Mouse (Mus musculus) stomach, embryonic 16.5 days (tissue): ENCODE data around the gene Rgs16. TPM values are rescaled to one million over a fixed set of nuclear protein-coding genes. Genes with fewer than 3 reads are reported as not detected.

Source experiments
- ATAC-seq: fragments of 200-750 bp; cut with Nextera tagmentation; 2 replicates; pipeline ENCODE4 v1.8.0; 2017; ENCODE audit warnings: moderate number of reproducible peaks, moderate TSS enrichment; ENCODE audit not compliant: insufficient read depth, low FRiP score
- H3K27ac ChIP-seq: fragments of 300-500 bp; sonication (generic); 2 replicates; pipeline ENCODE4 v1.5.1; 2014; ENCODE audit warnings: low read length
- H3K27me3 ChIP-seq: fragments of 300-500 bp; sonication (generic); 2 replicates; pipeline ENCODE4 v1.6.1; 2014; ENCODE audit warnings: low read length, control low read depth, mixed read lengths; ENCODE audit not compliant: control insufficient read depth, insufficient read depth
- H3K36me3 ChIP-seq: fragments of 300-500 bp; sonication (generic); 2 replicates; pipeline ENCODE4 v1.6.1; 2014; ENCODE audit warnings: low read length; ENCODE audit not compliant: control insufficient read depth, insufficient read depth
- H3K4me1 ChIP-seq: fragments of 300-500 bp; sonication (generic); 2 replicates; pipeline ENCODE4 v1.6.1; 2014; ENCODE audit warnings: low read length, control low read depth, mixed read lengths; ENCODE audit not compliant: control insufficient read depth, insufficient read depth
- H3K4me2 ChIP-seq: fragments of 300-500 bp; sonication (generic); 2 replicates; pipeline ENCODE4 v1.6.1; 2014; ENCODE audit warnings: low read depth, low read length, mixed read lengths
- H3K4me3 ChIP-seq: fragments of 300-500 bp; sonication (generic); replicated peaks from 2 replicates; pipeline ENCODE4 v1.5.1; 2014; ENCODE audit warnings: mild to moderate bottlenecking, low read length
- H3K9ac ChIP-seq: fragments of 300-500 bp; sonication (generic); 2 replicates; pipeline ENCODE4 v1.6.1; 2014; ENCODE audit warnings: low read length
- H3K9me3 ChIP-seq: fragments of 300-500 bp; sonication (generic); replicated peaks from 2 replicates; pipeline ENCODE4 v1.6.1; 2016; ENCODE audit warnings: low read length, control low read depth; ENCODE audit not compliant: control insufficient read depth
- WGBS: fragments of 180-500 bp; shearing (Covaris S2); extraction: QIAGEN DNeasy Blood & Tissue Kit; methylation state at CpG from one replicate; pipeline ENCODE4 v1.1.7; 2014; 5-methylcytosine and 5-hydroxymethylcytosine counted together
- polyA plus RNA-seq: library from polyadenylated mRNA; unstranded; fragments of >200 nt; fragmentation: Nextera tagmentation; extraction: Ambion mirVana; gene quantifications from 2 replicates; pipeline ENCODE4 v1.2.1, GENCODE M21; 2015

Gene Rgs16
- polyA plus RNA-seq, 1 experiment from 2014 or later: 5.0 TPM

- ATAC-seq: no peak
- H3K36me3 ChIP-seq: no peaks in the 10 kb centered on the region
- H3K9ac ChIP-seq: no peak overlapping the region
- no peaks in the 10 kb centered on the region for H3K27me3 ChIP-seq
- no peaks in the 10 kb centered on the region for H3K9me3 ChIP-seq
- no peak overlapping the region for H3K4me3 ChIP-seq
- no peaks in the 10 kb centered on the region for H3K4me1 ChIP-seq
- no peak overlapping the region for H3K27ac ChIP-seq
- 81% methylated on average over 7 of the region's 7 CpGs for WGBS
- H3K4me2 ChIP-seq: no peak overlapping the region
These were observed 36.1 kb downstream of the Rgs16 start for GRCm38 (mm10) chr1:153776257-153776656.

GRCm38 (mm10) chr1:153778205-153778604 lies 38.1 kb downstream of the Rgs16 start:
- H3K27me3 ChIP-seq: no peaks in the 10 kb centered on the region
- 88% methylated on average over 10 of the region's 10 CpGs for WGBS
- H3K4me2 ChIP-seq: no peak overlapping the region
- no peak overlapping the region for H3K4me3 ChIP-seq
- no peak for ATAC-seq
- H3K9me3 ChIP-seq: no peaks in the 10 kb centered on the region
- no peak overlapping the region for H3K27ac ChIP-seq
- no peaks in the 10 kb centered on the region for H3K4me1 ChIP-seq
- no peak overlapping the region for H3K9ac ChIP-seq
- no peaks in the 10 kb centered on the region for H3K36me3 ChIP-seq

- no peaks in the 10 kb centered on the region for H3K36me3 ChIP-seq
- WGBS: 64% methylated on average over 1 of the region's 1 CpGs
These were observed 43.2 kb downstream of the Rgs16 start for GRCm38 (mm10) chr1:153783339-153783738.

DNA sequence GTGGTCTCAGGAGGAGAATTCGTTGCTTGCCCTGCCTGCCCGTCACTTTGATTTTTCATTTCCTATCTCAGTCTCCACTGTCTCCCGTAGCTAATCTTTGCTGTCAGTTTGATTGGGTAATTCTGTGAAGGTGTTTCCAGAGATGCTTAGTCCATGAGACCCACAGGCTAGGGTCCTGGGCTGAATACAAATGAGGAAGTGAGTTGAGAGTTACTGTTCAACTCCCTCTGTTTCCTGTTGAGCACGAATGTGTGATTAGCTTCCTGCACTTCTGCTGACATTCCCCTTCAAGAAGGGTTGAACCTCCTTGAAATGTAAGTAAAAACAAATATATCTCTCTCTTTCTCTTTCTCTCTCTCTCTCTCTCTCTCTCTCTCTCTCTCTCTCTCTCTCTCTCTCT lies 45.5 kb downstream of the Rgs16 start:
- Histone ChIP-seq H3K27ac (no peak overlapping the region), H3K36me3 (no peaks in the 10 kb centered on the region), H3K27me3 (no peaks in the 10 kb centered on the region), H3K9ac (no peak overlapping the region), H3K9me3 (no peaks in the 10 kb centered on the region), H3K4me3 (no peak overlapping the region), H3K4me1 (no peaks in the 10 kb centered on the region), H3K4me2 (no peak overlapping the region)
- 66% methylated on average over 4 of the region's 4 CpGs for WGBS
- no peak for ATAC-seq

More at GRCm38 (mm10) chr1:153783339-153783738, 43.2 kb downstream of the Rgs16 start:
- Histone ChIP-seq H3K9ac (no peak overlapping the region), H3K27me3 (no peaks in the 10 kb centered on the region), H3K27ac (no peak overlapping the region), H3K4me3 (no peak overlapping the region), H3K4me1 (no peaks in the 10 kb centered on the region), H3K4me2 (no peak overlapping the region), H3K9me3 (no peaks in the 10 kb centered on the region)
- ATAC-seq: no peak

DNA sequence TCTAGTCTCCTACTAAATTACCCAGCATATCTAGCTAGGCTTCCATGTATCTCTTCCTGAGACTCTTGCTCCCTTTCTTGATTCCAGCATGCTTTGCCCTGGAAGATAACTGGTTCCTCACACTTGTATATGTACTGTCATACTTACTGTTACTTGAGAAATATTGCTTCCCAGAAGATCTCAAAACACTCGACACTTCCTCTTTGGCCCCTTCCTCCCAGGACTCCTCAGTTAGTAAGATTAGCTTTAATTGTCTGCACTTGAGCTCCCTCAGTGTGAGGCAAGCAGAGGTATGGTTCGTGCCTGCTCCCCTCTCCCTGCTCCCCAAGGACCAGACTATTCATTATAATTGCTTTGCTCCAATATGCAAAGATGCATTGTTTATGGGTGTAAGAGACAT lies 50.6 kb downstream of the Rgs16 start:
- Histone ChIP-seq H3K36me3 (no peaks in the 10 kb centered on the region), H3K27ac (no peak overlapping the region), H3K27me3 (no peaks in the 10 kb centered on the region), H3K4me1 (no peaks in the 10 kb centered on the region), H3K4me3 (no peak overlapping the region), H3K9me3 (no peaks in the 10 kb centered on the region), H3K9ac (no peak overlapping the region), H3K4me2 (no peak overlapping the region)
- ATAC-seq: no peak
- WGBS: 63% methylated on average over 2 of the region's 2 CpGs

- Histone ChIP-seq H3K4me3 (no peak overlapping the region), H3K27ac (no peak overlapping the region), H3K9ac (no peak overlapping the region), H3K27me3 (no peaks in the 10 kb centered on the region), H3K36me3 (no peaks in the 10 kb centered on the region), H3K9me3 (no peaks in the 10 kb centered on the region), H3K4me1 (no peaks in the 10 kb centered on the region), H3K4me2 (no peak overlapping the region)
- 73% methylated on average over 3 of the region's 3 CpGs for WGBS
- no peak for ATAC-seq
These were observed 54.1 kb downstream of the Rgs16 start for GRCm38 (mm10) chr1:153794241-153794640.

Other genes with a start within 250 kb of the Rgs16 start
- gene Npl, start 190.3 kb upstream of the Rgs16 start, polyA plus RNA-seq: 22.6 and 27.9 TPM in 2 replicates
- gene Rgs8, start 87.3 kb upstream of the Rgs16 start, polyA plus RNA-seq: 0.32 and 0.50 TPM in 2 replicates
- gene Rnasel, start 9.1 kb downstream of the Rgs16 start, polyA plus RNA-seq: 13.7 TPM in 2 replicates
- gene Rgsl1, start 103.8 kb downstream of the Rgs16 start, polyA plus RNA-seq: 0.10 and 0.12 TPM in 2 replicates
- 0.10 and 0.14 TPM in 2 replicates for gene Teddm1b, start 134.0 kb downstream of the Rgs16 start, polyA plus RNA-seq
- not detected in 2 replicates for gene Teddm1a, start 151.4 kb downstream of the Rgs16 start, polyA plus RNA-seq
- 141 and 162 TPM in 2 replicates for gene Glul, start 159.6 kb downstream of the Rgs16 start, polyA plus RNA-seq
- gene Teddm2, start 159.9 kb downstream of the Rgs16 start, polyA plus RNA-seq: 0.54 and 0.98 TPM in 2 replicates